Mouse (Mus musculus): ENCODE measurements at regions not wholly inside any gene's neighbourhood (a gene's known extent, or its start where the extent isn't known, plus 50 kb on each side); places are given as distances from the start of the nearest gene placed in this dataset.
A peak's percentile ranks its signal among the peaks of the same experiment; 100 is the strongest.

- no peak for DNase-seq (ENCODE audit: low spot score)
These were observed 1119.2 kb upstream of the Adgrl2 start for GRCm38 (mm10) chr3:150109561-150109960.

- DNase-seq (ENCODE audit: low spot score) = no peak
These were observed 1121.9 kb upstream of the Adgrl2 start for GRCm38 (mm10) chr3:150112231-150112630.

- no peak for DNase-seq (ENCODE audit: low spot score)
These were observed 1129.5 kb upstream of the Adgrl2 start for GRCm38 (mm10) chr3:150119866-150120265.

- DNase-seq (ENCODE audit: low spot score) = no peak
These were observed 1156.3 kb upstream of the Adgrl2 start for GRCm38 (mm10) chr3:150146635-150147034.

GRCm38 (mm10) chr3:150151152-150151822 is 1160.9 kb upstream of the Adgrl2 start:
- no peak for DNase-seq (ENCODE audit: low spot score)

- no peak for DNase-seq (ENCODE audit: low spot score)
These were observed 1161.4 kb upstream of the Adgrl2 start for GRCm38 (mm10) chr3:150151823-150152158.

GRCm38 (mm10) chr3:150152893-150153292 is 1162.5 kb upstream of the Adgrl2 start:
- DNase-seq (ENCODE audit: low spot score) = no peak

- no peak for DNase-seq (ENCODE audit: low spot score)
These were observed 1195.5 kb upstream of the Adgrl2 start for GRCm38 (mm10) chr3:150185807-150186206.

- no peak for DNase-seq (ENCODE audit: low spot score)
These were observed 1202.8 kb upstream of the Adgrl2 start for GRCm38 (mm10) chr3:150193132-150193531.

- DNase-seq (ENCODE audit: low spot score) = no peak
These were observed 1208.1 kb upstream of the Adgrl2 start for GRCm38 (mm10) chr3:150198492-150198891.

GRCm38 (mm10) chr3:150205902-150206301 is 1215.5 kb upstream of the Adgrl2 start:
- DNase-seq (ENCODE audit: low spot score) = no peak

GRCm38 (mm10) chr3:150233279-150233678 is 1204.4 kb upstream of the Adgrl4 start:
- no peak for DNase-seq (ENCODE audit: low spot score)

GRCm38 (mm10) chr3:150236946-150237600 is 1200.6 kb upstream of the Adgrl4 start:
- DNase-seq (ENCODE audit: low spot score) = no peak

GRCm38 (mm10) chr3:150275038-150275437 is 1162.6 kb upstream of the Adgrl4 start:
- DNase-seq (ENCODE audit: low spot score) = no peak

GRCm38 (mm10) chr3:150296057-150296710 is 1141.5 kb upstream of the Adgrl4 start:
- DNase-seq (ENCODE audit: low spot score) = no peak

- no peak for DNase-seq (ENCODE audit: low spot score)
These were observed 1108.9 kb upstream of the Adgrl4 start for GRCm38 (mm10) chr3:150328811-150329210.

- DNase-seq (ENCODE audit: low spot score) = no peak
These were observed 1085.5 kb upstream of the Adgrl4 start for GRCm38 (mm10) chr3:150352139-150352725.

GRCm38 (mm10) chr3:150365766-150366165 is 1071.9 kb upstream of the Adgrl4 start:
- no peak for DNase-seq (ENCODE audit: low spot score)

- DNase-seq (ENCODE audit: low spot score) = peak; percentile 1
These were observed 1052.6 kb upstream of the Adgrl4 start for GRCm38 (mm10) chr3:150384996-150385627.

GRCm38 (mm10) chr3:150401694-150402301 is 1035.9 kb upstream of the Adgrl4 start:
- DNase-seq (ENCODE audit: low spot score) = no peak

- no peak for DNase-seq (ENCODE audit: low spot score)
These were observed 1031.6 kb upstream of the Adgrl4 start for GRCm38 (mm10) chr3:150406086-150406485.

GRCm38 (mm10) chr3:150415277-150415676 is 1022.4 kb upstream of the Adgrl4 start:
- no peak for DNase-seq (ENCODE audit: low spot score)

All from c-Kit-positive CD71-positive TER-119-positive erythroid progenitor cells, embryonic 14.5 days (primary cell).